8 mouse cellular contexts compared by ENCODE assay signal in genomic region chr16:17275721-17276120, GRCm38 (mm10). TPM values are rescaled to one million over a fixed set of nuclear protein-coding genes. Genes with fewer than 3 reads are reported as not detected.
DNase-seq lines count a peak whose midpoint lies in the region; ATAC-seq and TF ChIP-seq lines count a peak whose summit lies in the region.

Gene Tmem191c (plus strand): TSS chr16:17276077.

- H3K4me2 ChIP-seq in lung, postnatal 0 days (replicated peaks; ENCODE audit: low read depth, low read length): peak within 1 kb of the TSS; percentile 98
- peak within 1 kb of the TSS; percentile 73 for H3K4me2 ChIP-seq in midbrain, postnatal 0 days (ENCODE audit: low read depth, low read length, poor library complexity, severe bottlenecking)

- TF ChIP-seq CTCF in lung, postnatal 0 days (IDR thresholded peaks at IDR 0.05): no peak
- no peak for TF ChIP-seq CTCF in midbrain, postnatal 0 days (IDR thresholded peaks at IDR 0.05)

- ATAC-seq in lung, postnatal 0 days: no peak
- no peak for ATAC-seq in midbrain, postnatal 0 days (ENCODE audit: low FRiP score)

- H3K9me3 ChIP-seq in lung, postnatal 0 days (ENCODE audit: low read length): 0 out of 2 replicates have a peak, but pooled peaks cover 2% of the 10 kb centered on the region
- no peaks in the 10 kb centered on the region for H3K9me3 ChIP-seq in midbrain, postnatal 0 days (ENCODE audit: low read length)

- 58% methylated on average over 7 of the region's 7 CpGs for WGBS in lung, postnatal 0 days
- 61% methylated on average over 7 of the region's 7 CpGs for WGBS in midbrain, postnatal 0 days

- no peak for TF ChIP-seq EP300 in lung, postnatal 0 days (IDR thresholded peaks at IDR 0.05)

- peak within 1 kb of the TSS; percentile 46 for H3K4me3 ChIP-seq in lung, postnatal 0 days (ENCODE audit: low read depth, low read length)
- peak within 1 kb of the TSS; percentile 54 for H3K4me3 ChIP-seq in midbrain, postnatal 0 days (ENCODE audit: low read depth, low read length)

- H3K27ac ChIP-seq in lung, postnatal 0 days (ENCODE audit: low read length): no peak within 1 kb of the TSS
- peak within 1 kb of the TSS; percentile 85 for H3K27ac ChIP-seq in midbrain, postnatal 0 days (ENCODE audit: low read depth, low read length)

- no peak for DNase-seq in adrenal gland, adult 8-10 months
- DNase-seq in adrenal gland, adult 2 months: no peak
- no peak for DNase-seq in lung, postnatal 0 days (ENCODE audit: low spot score)
- no peak for DNase-seq in lung, postnatal 4 days
- DNase-seq in layer of hippocampus, postnatal 10 days (ENCODE audit: low spot score in 2 of 2): no peak
- no peak for DNase-seq in midbrain, postnatal 0 days (ENCODE audit: low spot score)
- no peak for DNase-seq in spleen, postnatal 10 days (ENCODE audit: low spot score in 2 of 2)
- no peak for DNase-seq in testis, postnatal 14 days (ENCODE audit: low spot score)

- 0 out of 2 replicates have a peak, but pooled peaks cover under 1% of the 10 kb centered on the region for H3K36me3 ChIP-seq in lung, postnatal 0 days (ENCODE audit: insufficient read depth, low read length)
- peaks cover 8% of the 10 kb centered on the region for H3K36me3 ChIP-seq in midbrain, postnatal 0 days (ENCODE audit: insufficient read depth, low read length)

- H3K27me3 ChIP-seq in lung, postnatal 0 days (replicated peaks; ENCODE audit: insufficient read depth, low read length): peaks cover 12% of the 10 kb centered on the region; the same call in 1 of the 2 replicates
- no peaks in the 10 kb centered on the region for H3K27me3 ChIP-seq in midbrain, postnatal 0 days (ENCODE audit: insufficient read depth, low read length)

- peaks cover 16% of the 10 kb centered on the region for H3K4me1 ChIP-seq in lung, postnatal 0 days (ENCODE audit: insufficient read depth, low read depth, low read length)
- no peaks in the 10 kb centered on the region for H3K4me1 ChIP-seq in midbrain, postnatal 0 days (ENCODE audit: insufficient read depth, low read length)

- H3K9ac ChIP-seq in lung, postnatal 0 days (replicated peaks; ENCODE audit: low read depth): no peak within 1 kb of the TSS
- peak within 1 kb of the TSS; percentile 61 for H3K9ac ChIP-seq in midbrain, postnatal 0 days (replicated peaks; ENCODE audit: low read length, poor library complexity, severe bottlenecking)

RNA-seq across cellular contexts. Expression of gene Tmem191c, which starts in this region (rescaled TPM):
- 10 to 100 TPM in 3 of 4 experiments, 1 to 10 TPM in 1; 9.3 to 30.7 (median 19.6) TPM for total RNA-seq in adrenal gland, adult 8-10 months (2022)
- total RNA-seq in adrenal gland, adult 2 months (2021): 1 to 10 TPM; 6.8 to 7.9 TPM
- 15.8 and 19.9 TPM in 2 replicates for polyA plus RNA-seq in adrenal gland, adult 2 months (2012; rRNA removed)
- polyA plus RNA-seq in lung, postnatal 0 days (2015; fragmentation: Nextera tagmentation; extraction: Ambion mirVana): 7.1 and 7.7 TPM in 2 replicates
- 100 to 1,000 TPM; 103 to 127 TPM for total RNA-seq in layer of hippocampus, postnatal 10 days (2021)
- 79.4 and 80.4 TPM in 2 replicates for total RNA-seq in midbrain, postnatal 0 days (2014; rRNA removed)
- 126 and 133 TPM in 2 replicates for polyA plus RNA-seq in midbrain, postnatal 0 days (2015; fragmentation: Nextera tagmentation; extraction: Ambion mirVana)
